Mouse (Mus musculus) urinary bladder, adult 18-20 months (tissue): ENCODE measurements at regions not wholly inside any gene's neighbourhood (a gene's known extent, or its start where the extent isn't known, plus 50 kb on each side); places are given as distances from the start of the nearest gene placed in this dataset.
"Not testable (repeated sequence)": the region's sequence is repeated elsewhere in the genome, so short reads cannot be mapped to it uniquely, and the experiment has no call there.

ENCODE experiments used
- DNase-seq, 2 experiments: peaks; one replicate each; pipeline ENCODE4 v3.0.0; 2022; ENCODE audit warnings: low spot score in 2 of 2, mixed read lengths in 2 of 2

DNA sequence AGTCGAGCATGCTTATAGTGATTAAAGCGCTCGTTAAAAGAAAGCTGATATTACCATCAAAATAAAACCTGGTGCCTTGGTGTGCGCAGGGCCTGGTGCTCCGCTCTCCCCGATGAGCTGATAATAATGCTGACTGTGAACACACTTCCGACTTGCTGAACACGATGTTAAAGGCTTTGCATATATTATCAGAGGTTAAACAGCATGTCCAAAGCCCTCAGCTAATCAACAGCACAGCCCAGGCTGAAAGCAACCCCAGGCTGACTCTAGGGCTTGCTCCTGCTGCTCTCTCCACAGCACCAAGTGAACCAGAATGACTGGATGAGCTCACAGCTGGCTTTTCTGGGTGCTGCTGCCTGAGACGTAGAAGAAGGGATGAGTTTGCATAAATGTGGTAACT is 238.2 kb upstream of the 1700012A03Rik start:
- no peak for DNase-seq

GRCm38 (mm10) chr6:31810602-31811512 is 239.2 kb upstream of the 1700012A03Rik start:
- no peak for DNase-seq

- DNase-seq, result not testable (repeated sequence)
Measured at GRCm38 (mm10) chr6:31804468-31804867, 240.7 kb upstream of the Podxl start.

DNA sequence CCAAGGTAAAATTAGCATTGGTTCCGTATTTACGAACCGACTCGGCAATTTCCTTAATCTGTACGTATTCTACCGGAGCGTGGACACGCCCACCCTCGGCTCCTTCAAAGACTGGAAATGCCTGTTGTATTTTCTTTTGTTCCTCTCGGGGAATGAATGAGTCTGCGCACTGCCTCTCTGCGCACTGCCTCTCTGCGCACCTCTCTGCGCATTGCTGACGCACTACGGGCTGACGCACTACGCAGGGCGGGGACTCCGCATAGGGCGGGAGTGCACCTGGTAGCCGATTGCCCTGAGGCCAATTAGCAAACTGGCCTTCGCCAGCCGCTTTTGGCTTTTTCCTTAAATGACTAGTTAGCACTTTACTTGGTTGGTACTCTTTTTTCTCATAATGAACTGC is 239.4 kb upstream of the Podxl start:
- not testable (repeated sequence) for DNase-seq

GRCm38 (mm10) chr6:31791547-31791946 is 227.8 kb upstream of the Podxl start:
- no peak for DNase-seq

GRCm38 (mm10) chr6:31790906-31791305 is 227.1 kb upstream of the Podxl start:
- DNase-seq, result no peak

DNA sequence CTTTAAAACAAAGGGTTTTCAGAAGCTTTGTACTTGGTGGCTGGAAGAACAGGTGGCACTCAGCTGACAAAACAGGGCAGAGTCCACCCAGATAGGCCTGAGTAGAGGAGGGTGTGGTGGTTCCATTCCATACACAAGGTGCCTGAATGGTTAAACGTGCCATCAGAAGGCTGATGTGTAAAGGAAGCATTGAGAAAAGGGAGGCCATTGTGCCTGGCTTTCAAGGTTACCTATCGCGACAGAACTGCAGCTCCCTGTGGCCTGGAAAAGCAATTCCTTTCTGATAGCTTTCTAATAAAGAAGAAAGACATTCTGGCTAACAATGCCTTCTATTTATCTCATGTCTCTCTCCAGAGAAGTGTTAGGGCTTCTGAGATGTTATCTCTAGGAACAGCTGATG is 213.1 kb upstream of the Podxl start:
- no peak for DNase-seq

GRCm38 (mm10) chr6:31771916-31772315 is 208.1 kb upstream of the Podxl start:
- no peak for DNase-seq

- DNase-seq, result no peak
Measured at GRCm38 (mm10) chr6:31745589-31745988, 181.8 kb upstream of the Podxl start.

DNA sequence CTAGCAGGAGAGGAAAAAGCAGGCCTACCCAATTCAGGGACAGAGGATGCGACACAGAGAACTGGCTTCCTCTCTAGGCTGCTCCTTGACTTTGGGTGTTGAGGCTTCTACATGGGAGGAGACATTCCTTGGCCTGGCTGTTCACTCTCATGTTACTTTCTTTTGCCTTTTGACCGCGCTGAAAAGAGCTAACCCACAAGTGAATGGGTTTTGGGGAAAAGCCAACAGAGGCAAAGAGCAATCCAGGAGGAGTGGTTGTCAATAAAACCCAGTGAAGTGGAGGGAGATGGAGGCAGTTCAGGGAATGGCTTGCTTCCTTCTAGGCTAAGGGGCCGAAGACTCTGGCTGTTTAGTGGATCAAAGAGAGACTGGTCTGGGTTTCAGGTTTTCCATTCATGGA is 167.6 kb upstream of the Podxl start:
- no peak for DNase-seq

GRCm38 (mm10) chr6:31719614-31720013 is 155.8 kb upstream of the Podxl start:
- DNase-seq, result no peak

DNA sequence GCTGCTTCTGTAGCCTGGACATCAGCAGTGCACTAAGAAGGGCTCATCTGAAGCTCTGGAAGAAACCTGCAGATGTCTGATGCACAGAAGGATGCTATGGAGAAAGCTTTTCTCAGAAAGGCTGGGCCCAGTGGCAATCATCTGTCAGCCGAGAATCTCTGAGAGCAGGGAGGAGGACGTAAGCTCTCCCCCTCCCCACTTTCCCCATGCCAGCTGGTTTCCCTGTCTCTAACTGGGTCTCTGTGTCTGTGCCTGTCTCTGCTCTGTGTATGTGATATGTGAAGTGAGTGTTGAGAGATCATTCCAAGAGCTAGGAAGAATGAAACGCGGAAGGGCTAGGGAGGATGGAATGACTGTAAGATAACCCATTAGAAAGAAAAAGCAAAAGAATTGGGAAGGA is 155.1 kb upstream of the Podxl start:
- no peak for DNase-seq

- DNase-seq, result peak in 1 of 2 experiments; percentile 10
Measured at GRCm38 (mm10) chr6:31717531-31717930, 153.8 kb upstream of the Podxl start.

GRCm38 (mm10) chr6:31707256-31707655 is 143.5 kb upstream of the Podxl start:
- DNase-seq, result no peak

DNA sequence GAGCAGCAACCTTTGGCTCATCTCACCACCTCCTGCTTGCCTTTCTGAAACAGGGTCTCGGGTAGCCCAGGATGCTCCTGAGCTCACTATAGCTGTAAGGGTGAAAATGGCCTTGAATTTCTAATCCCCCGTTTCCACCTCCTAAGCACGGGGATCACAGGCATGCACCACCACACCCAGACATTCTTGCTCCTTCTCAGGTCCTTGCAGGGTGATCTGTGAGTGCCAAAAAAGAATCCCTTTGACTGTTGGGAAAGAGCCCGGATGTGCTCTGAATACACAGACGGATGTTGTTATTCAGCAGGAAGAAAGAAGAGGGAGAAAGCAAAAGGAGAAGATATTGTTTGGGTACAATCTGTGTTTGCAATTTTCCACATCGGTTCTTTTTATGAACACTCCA is 140.4 kb upstream of the Podxl start:
- no peak for DNase-seq

DNA sequence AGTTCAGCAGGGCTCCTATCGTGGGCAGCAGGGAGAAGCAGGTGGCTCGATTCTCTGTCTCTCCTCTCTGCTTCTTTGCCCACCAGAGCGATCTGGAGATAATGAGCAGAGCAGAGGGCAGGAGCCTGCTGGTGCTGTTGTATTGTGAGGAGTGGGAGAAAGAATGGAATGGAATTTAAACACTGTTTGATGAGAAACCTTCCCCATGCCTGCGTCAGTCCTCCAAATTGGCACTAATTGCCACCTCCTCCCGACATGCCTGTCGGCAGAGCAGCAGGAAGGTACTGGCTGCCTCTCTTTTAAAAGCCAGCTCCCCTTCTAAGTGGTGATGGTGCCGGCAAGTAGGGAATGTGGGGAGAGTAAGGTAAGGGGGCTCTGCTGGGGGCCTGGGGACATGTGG is 139.2 kb upstream of the Podxl start:
- DNase-seq, result no peak

DNA sequence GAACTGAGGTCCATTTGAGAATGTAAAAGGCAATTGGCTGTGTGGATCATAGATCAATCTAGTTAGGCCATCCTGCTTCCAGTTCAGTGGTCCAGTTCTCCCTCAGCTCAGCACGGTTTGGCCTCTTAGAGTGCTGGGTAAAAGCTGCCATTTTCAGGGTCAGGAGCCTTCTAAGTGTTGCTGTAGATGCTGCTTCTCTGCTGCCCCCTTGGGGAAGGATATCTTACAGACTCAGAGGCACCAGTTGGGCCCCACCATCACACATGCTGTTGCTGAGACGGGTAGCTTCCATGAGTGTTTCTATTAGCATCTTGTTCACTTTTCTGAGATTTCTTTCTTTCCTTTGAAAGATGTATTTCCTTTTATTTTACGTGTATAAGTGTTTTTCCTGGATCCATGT is 132.1 kb upstream of the Podxl start:
- no peak for DNase-seq

DNA sequence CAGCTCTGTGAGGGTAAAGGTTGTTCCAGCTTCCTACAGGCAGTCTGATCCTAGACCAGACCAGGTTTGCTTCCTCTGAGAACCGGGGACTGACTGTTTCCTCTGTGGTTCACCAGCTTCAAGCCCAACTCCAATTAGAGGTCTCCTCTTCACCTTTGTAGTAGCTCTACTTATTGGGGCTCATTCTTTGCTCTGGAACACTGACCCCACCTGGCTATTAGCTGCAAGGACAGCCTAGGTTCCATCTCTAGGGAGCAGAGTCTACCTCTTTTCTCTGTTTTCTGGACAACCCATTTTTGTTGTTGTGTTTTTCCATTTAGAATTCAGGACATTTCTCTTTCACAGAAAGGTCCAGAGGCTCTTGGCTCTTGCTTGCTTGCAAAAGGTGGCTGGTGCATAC is 129.3 kb upstream of the Podxl start:
- DNase-seq, result no peak

DNA sequence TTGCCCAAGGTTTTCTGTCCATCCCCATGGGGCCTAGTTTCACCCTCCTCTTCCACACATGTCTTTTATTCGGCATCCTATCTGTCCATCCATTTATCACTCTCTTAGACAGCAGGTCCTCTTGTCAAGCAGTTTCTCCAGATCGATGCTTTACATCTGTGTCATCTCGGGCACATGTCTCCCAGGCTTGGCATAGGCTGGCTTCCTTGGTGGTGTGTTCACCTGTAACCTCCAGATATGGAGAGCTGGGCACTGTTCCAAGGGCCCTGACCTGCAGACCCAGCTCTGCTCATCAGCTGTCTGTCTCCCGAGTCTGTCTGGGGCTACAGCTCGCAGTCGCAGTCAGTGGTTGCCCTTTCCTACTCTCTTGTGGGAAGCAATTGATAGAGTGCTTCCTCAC is 128.2 kb upstream of the Podxl start:
- DNase-seq, result no peak

DNA sequence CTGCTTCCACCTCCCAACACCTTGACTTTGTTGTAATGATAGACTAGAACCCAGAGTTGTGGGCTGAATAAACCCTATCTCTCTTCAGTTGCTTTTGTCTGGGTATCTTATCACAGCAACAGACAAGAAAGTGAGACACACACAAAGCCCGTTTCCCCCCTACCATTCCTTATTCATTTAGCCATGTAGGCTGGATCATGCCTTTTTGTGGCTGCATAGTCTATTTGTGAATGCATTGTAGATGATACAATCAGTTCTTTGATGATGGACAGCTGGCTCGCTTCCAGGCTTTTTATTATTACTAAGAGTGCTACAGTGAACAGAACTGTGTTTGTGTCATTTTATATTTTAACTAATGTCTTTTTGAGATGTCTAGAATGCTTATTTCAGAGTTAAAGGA is 116.3 kb upstream of the Podxl start:
- no peak for DNase-seq

- DNase-seq, result no peak
Measured at GRCm38 (mm10) chr6:31665671-31666486, 102.1 kb upstream of the Podxl start.

DNA sequence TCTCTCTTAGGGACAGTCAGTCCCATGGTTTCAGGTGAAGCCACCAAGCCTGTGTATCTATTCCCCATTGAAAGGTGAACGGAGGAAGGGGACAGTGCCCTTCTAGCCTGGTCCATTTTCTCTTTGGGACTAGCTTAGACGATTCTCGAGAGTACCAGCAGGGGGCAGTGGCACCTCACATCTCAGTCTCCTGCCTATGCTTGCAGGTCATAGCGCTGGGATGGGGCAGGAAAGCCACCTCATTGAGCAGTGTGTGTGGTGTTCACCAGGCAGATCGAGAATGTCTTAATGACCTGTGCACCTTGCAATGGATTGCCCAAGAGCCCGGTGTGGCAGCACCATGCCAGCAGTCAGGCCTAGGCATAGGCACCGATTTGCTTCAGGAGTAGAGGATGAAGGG is 100.7 kb upstream of the Podxl start:
- DNase-seq, result peak; percentile 10 to 37

- DNase-seq, result peak; percentile 23 to 28
Measured at GRCm38 (mm10) chr6:31660778-31661177, 97.0 kb upstream of the Podxl start.
